Mouse (Mus musculus): Measurements from ENCODE around the gene Tcam1. TPM values are rescaled to one million over a fixed set of nuclear protein-coding genes. Genes with fewer than 3 reads are reported as not detected.

Tcam1 gene
- polyA plus RNA-seq, 1 experiment from 2014 or later = 0.41 TPM

- no peak overlapping the region for H3K9ac ChIP-seq (replicated peaks; ENCODE audit: low read depth, low read length)
- H3K27ac ChIP-seq (ENCODE audit: low read length) = no peak overlapping the region
- H3K4me3 ChIP-seq (ENCODE audit: low read depth, low read length) = no peak overlapping the region
- no peaks in the 10 kb centered on the region for H3K27me3 ChIP-seq (ENCODE audit: control insufficient read depth, insufficient read depth, low read length)
- H3K4me1 ChIP-seq (ENCODE audit: control insufficient read depth, insufficient read depth, low read length) = no peaks in the 10 kb centered on the region
- no peaks in the 10 kb centered on the region for H3K9me3 ChIP-seq (ENCODE audit: control insufficient read depth, low read depth, low read length)
- WGBS = 82% methylated on average over 6 of the region's 6 CpGs
- ATAC-seq (ENCODE audit: insufficient number of reproducible peaks, insufficient read depth, low FRiP score, low read depth) = no peak
- H3K4me2 ChIP-seq (replicated peaks; ENCODE audit: low read depth, low read length) = no peak overlapping the region
- no peaks in the 10 kb centered on the region for H3K36me3 ChIP-seq (ENCODE audit: control insufficient read depth, insufficient read depth, low read length)
These were observed 6.0 kb downstream of the Tcam1 start for GRCm38 (mm10) chr11:106282452-106282851.

DNA sequence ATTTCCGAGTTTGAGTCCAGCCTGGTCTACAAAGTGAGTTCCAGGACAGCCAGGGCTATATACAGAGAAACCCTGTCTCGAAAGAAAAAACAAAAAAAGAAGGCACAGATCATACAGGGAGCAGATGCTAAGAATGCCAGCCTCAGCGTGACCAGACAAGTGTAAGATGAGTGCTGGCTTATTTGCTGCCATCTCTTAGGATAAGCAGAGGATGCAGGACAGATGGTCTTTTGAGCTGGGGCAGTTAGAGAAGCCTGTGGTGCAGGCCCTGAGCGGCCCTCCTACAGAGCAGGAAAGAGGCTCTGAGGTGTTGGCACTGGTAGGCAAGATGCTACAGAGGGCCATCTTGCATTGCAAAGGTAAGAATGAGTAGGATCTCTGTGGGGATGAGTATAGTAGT, 6.9 kb downstream of the Tcam1 start:
- Histone ChIP-seq H3K27ac (ENCODE audit: low read length) (no peak overlapping the region), H3K9ac (replicated peaks; ENCODE audit: low read depth, low read length) (no peak overlapping the region), H3K4me3 (ENCODE audit: low read depth, low read length) (no peak overlapping the region), H3K9me3 (ENCODE audit: control insufficient read depth, low read depth, low read length) (no peaks in the 10 kb centered on the region), H3K4me2 (replicated peaks; ENCODE audit: low read depth, low read length) (no peak overlapping the region), H3K4me1 (ENCODE audit: control insufficient read depth, insufficient read depth, low read length) (no peaks in the 10 kb centered on the region), H3K27me3 (ENCODE audit: control insufficient read depth, insufficient read depth, low read length) (no peaks in the 10 kb centered on the region), H3K36me3 (ENCODE audit: control insufficient read depth, insufficient read depth, low read length) (no peaks in the 10 kb centered on the region)
- 78% methylated on average over 4 of the region's 4 CpGs for WGBS
- ATAC-seq (ENCODE audit: insufficient number of reproducible peaks, insufficient read depth, low FRiP score, low read depth) = no peak

DNA sequence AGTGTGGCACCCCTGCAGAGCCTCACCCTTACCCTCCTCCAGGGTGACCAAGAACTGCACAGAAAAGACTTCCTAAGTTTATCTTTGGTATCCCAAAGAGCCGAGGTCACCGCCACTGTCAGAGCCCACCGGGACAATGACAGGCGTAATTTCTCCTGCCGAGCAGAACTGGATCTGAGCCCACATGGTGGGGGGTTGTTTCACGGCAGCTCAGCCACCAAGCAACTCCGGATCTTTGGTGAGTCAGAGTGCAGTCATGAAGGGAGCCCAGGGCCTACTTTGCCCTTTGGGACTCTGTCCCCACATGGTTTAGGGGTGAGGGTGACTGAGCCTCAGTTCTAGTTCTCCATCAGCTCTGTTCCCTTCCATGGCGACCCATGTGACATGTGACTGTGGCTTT, 7.7 kb downstream of the Tcam1 start:
- Histone ChIP-seq H3K4me1 (ENCODE audit: control insufficient read depth, insufficient read depth, low read length) (no peaks in the 10 kb centered on the region), H3K4me3 (ENCODE audit: low read depth, low read length) (no peak overlapping the region), H3K27me3 (ENCODE audit: control insufficient read depth, insufficient read depth, low read length) (no peaks in the 10 kb centered on the region), H3K27ac (ENCODE audit: low read length) (no peak overlapping the region), H3K4me2 (replicated peaks; ENCODE audit: low read depth, low read length) (no peak overlapping the region), H3K36me3 (ENCODE audit: control insufficient read depth, insufficient read depth, low read length) (no peaks in the 10 kb centered on the region), H3K9me3 (ENCODE audit: control insufficient read depth, low read depth, low read length) (no peaks in the 10 kb centered on the region), H3K9ac (replicated peaks; ENCODE audit: low read depth, low read length) (no peak overlapping the region)
- ATAC-seq (ENCODE audit: insufficient number of reproducible peaks, insufficient read depth, low FRiP score, low read depth) = no peak
- 72% methylated on average over 8 of the region's 8 CpGs for WGBS

GRCm38 (mm10) chr11:106286206-106286605, 9.7 kb downstream of the Tcam1 start:
- Histone ChIP-seq H3K9me3 (ENCODE audit: control insufficient read depth, low read depth, low read length) (no peaks in the 10 kb centered on the region), H3K27ac (ENCODE audit: low read length) (no peak overlapping the region), H3K27me3 (ENCODE audit: control insufficient read depth, insufficient read depth, low read length) (no peaks in the 10 kb centered on the region), H3K9ac (replicated peaks; ENCODE audit: low read depth, low read length) (no peak overlapping the region), H3K4me2 (replicated peaks; ENCODE audit: low read depth, low read length) (no peak overlapping the region), H3K4me3 (ENCODE audit: low read depth, low read length) (no peak overlapping the region), H3K36me3 (ENCODE audit: control insufficient read depth, insufficient read depth, low read length) (no peaks in the 10 kb centered on the region), H3K4me1 (ENCODE audit: control insufficient read depth, insufficient read depth, low read length) (no peaks in the 10 kb centered on the region)
- 89% methylated on average over 7 of the region's 7 CpGs for WGBS
- ATAC-seq (ENCODE audit: insufficient number of reproducible peaks, insufficient read depth, low FRiP score, low read depth) = no peak

DNA sequence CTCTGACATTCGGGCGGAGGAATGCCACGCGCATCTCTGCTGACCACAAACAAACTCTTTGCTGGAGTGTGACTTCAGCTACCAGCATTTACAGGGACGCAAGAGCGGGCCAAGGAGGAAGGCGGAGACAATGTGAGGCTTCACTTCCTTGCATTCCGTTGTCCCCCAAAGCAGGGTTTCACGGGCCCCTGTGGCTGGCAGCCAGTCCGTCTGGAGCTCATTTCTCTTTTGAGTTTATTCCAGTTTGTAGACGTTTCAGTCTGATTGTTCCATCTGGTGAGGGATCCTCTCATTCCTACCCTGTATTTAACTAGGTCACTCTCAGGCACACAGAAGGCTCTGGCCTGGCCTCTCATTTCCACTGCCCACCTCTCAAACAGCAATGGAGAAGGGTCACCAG, 10.5 kb downstream of the Tcam1 start:
- WGBS = 65% methylated on average over 11 of the region's 11 CpGs

GRCm38 (mm10) chr11:106289369-106289768, 12.9 kb downstream of the Tcam1 start:
- Histone ChIP-seq H3K27me3 (ENCODE audit: control insufficient read depth, insufficient read depth, low read length) (no peaks in the 10 kb centered on the region), H3K9ac (replicated peaks; ENCODE audit: low read depth, low read length) (no peak overlapping the region), H3K4me2 (replicated peaks; ENCODE audit: low read depth, low read length) (no peak overlapping the region), H3K9me3 (ENCODE audit: control insufficient read depth, low read depth, low read length) (no peaks in the 10 kb centered on the region), H3K36me3 (ENCODE audit: control insufficient read depth, insufficient read depth, low read length) (no peaks in the 10 kb centered on the region), H3K27ac (ENCODE audit: low read length) (no peak overlapping the region), H3K4me1 (ENCODE audit: control insufficient read depth, insufficient read depth, low read length) (no peaks in the 10 kb centered on the region), H3K4me3 (ENCODE audit: low read depth, low read length) (no peak overlapping the region)
- WGBS = 48% methylated on average over 8 of the region's 8 CpGs
- no peak for ATAC-seq (ENCODE audit: insufficient number of reproducible peaks, insufficient read depth, low FRiP score, low read depth)

More for the DNA sequence above, 10.5 kb downstream of the Tcam1 start:
- Histone ChIP-seq H3K27me3 (ENCODE audit: control insufficient read depth, insufficient read depth, low read length) (no peaks in the 10 kb centered on the region), H3K9ac (replicated peaks; ENCODE audit: low read depth, low read length) (no peak overlapping the region), H3K4me1 (ENCODE audit: control insufficient read depth, insufficient read depth, low read length) (no peaks in the 10 kb centered on the region), H3K4me2 (replicated peaks; ENCODE audit: low read depth, low read length) (no peak overlapping the region), H3K27ac (ENCODE audit: low read length) (no peak overlapping the region), H3K36me3 (ENCODE audit: control insufficient read depth, insufficient read depth, low read length) (no peaks in the 10 kb centered on the region), H3K9me3 (ENCODE audit: control insufficient read depth, low read depth, low read length) (no peaks in the 10 kb centered on the region), H3K4me3 (ENCODE audit: low read depth, low read length) (no peak overlapping the region)
- no peak for ATAC-seq (ENCODE audit: insufficient number of reproducible peaks, insufficient read depth, low FRiP score, low read depth)

GRCm38 (mm10) chr11:106290376-106290775, 13.9 kb downstream of the Tcam1 start:
- no peak overlapping the region for H3K27ac ChIP-seq (ENCODE audit: low read length)
- H3K9ac ChIP-seq (replicated peaks; ENCODE audit: low read depth, low read length) = no peak overlapping the region
- no peak overlapping the region for H3K4me3 ChIP-seq (ENCODE audit: low read depth, low read length)
- ATAC-seq (ENCODE audit: insufficient number of reproducible peaks, insufficient read depth, low FRiP score, low read depth) = no peak
- whole genome bisulfite sequencing = 87% methylated on average over 5 of the region's 5 CpGs
- H3K4me2 ChIP-seq (replicated peaks; ENCODE audit: low read depth, low read length) = no peak overlapping the region
- H3K4me1 ChIP-seq (ENCODE audit: control insufficient read depth, insufficient read depth, low read length) = no peaks in the 10 kb centered on the region
- H3K27me3 ChIP-seq (ENCODE audit: control insufficient read depth, insufficient read depth, low read length) = no peaks in the 10 kb centered on the region
- no peaks in the 10 kb centered on the region for H3K36me3 ChIP-seq (ENCODE audit: control insufficient read depth, insufficient read depth, low read length)
- no peaks in the 10 kb centered on the region for H3K9me3 ChIP-seq (ENCODE audit: control insufficient read depth, low read depth, low read length)

DNA sequence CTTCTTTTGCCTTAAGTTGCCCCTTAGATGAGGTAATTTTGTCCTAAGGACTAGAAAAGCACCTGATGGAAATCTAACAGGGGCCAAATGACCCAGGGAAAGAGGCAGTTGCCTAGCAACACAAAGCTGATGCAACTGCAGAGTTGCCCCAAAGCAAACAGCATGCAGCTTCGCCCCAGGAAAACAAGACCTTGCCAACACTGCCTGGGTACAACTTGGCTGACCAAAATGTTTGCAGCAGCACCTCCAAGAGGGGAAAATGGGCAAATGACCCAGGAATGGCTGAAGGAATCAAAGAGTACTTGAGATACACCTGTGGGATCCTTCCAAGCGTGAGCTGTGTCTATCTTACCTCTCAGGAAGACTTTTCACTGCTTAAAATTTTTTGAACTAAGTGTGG, 15.4 kb downstream of the Tcam1 start:
- no peak overlapping the region for H3K27ac ChIP-seq (ENCODE audit: low read length)
- H3K4me3 ChIP-seq (ENCODE audit: low read depth, low read length) = no peak overlapping the region
- no peak overlapping the region for H3K9ac ChIP-seq (replicated peaks; ENCODE audit: low read depth, low read length)
- no peaks in the 10 kb centered on the region for H3K4me1 ChIP-seq (ENCODE audit: control insufficient read depth, insufficient read depth, low read length)
- H3K4me2 ChIP-seq (replicated peaks; ENCODE audit: low read depth, low read length) = no peak overlapping the region
- no peaks in the 10 kb centered on the region for H3K36me3 ChIP-seq (ENCODE audit: control insufficient read depth, insufficient read depth, low read length)
- H3K27me3 ChIP-seq (ENCODE audit: control insufficient read depth, insufficient read depth, low read length) = no peaks in the 10 kb centered on the region
- 86% methylated on average over 2 of the region's 2 CpGs for WGBS
- no peak for ATAC-seq (ENCODE audit: insufficient number of reproducible peaks, insufficient read depth, low FRiP score, low read depth)
- H3K9me3 ChIP-seq (ENCODE audit: control insufficient read depth, low read depth, low read length) = no peaks in the 10 kb centered on the region

GRCm38 (mm10) chr11:106301765-106302164, 25.3 kb downstream of the Tcam1 start, which contains the start of gene Gh:
Gh (minus strand) TSS chr11:106301865.
- Histone ChIP-seq H3K27ac (ENCODE audit: low read length) (no peak within 1 kb of the TSS), H3K4me1 (ENCODE audit: control insufficient read depth, insufficient read depth, low read length) (no peaks in the 10 kb centered on the region), H3K9me3 (ENCODE audit: control insufficient read depth, low read depth, low read length) (no peaks in the 10 kb centered on the region), H3K9ac (replicated peaks; ENCODE audit: low read depth, low read length) (no peak within 1 kb of the TSS), H3K27me3 (ENCODE audit: control insufficient read depth, insufficient read depth, low read length) (no peaks in the 10 kb centered on the region), H3K36me3 (ENCODE audit: control insufficient read depth, insufficient read depth, low read length) (no peaks in the 10 kb centered on the region), H3K4me2 (replicated peaks; ENCODE audit: low read depth, low read length) (no peak within 1 kb of the TSS), H3K4me3 (ENCODE audit: low read depth, low read length) (no peak within 1 kb of the TSS)
- no peak for ATAC-seq (ENCODE audit: insufficient number of reproducible peaks, insufficient read depth, low FRiP score, low read depth)
- 79% methylated on average over 9 of the region's 9 CpGs for WGBS
